Mouse (Mus musculus) thymus, postnatal 0 days (tissue): ENCODE results near the gene Capzb. TPM values are rescaled to one million over a fixed set of nuclear protein-coding genes. Genes with fewer than 3 reads are reported as not detected.

Experiments
- DNase-seq: peaks from one replicate; pipeline ENCODE4 v3.0.0-alpha.2; 2015; ENCODE audit warnings: low spot score
- microRNA-seq: library from miRNA; unstranded; fragments of <30 nt; microRNA quantifications from one replicate; pipeline ENCODE4, GENCODE M21; 2016; ENCODE audit warnings: borderline number of aligned reads
- polyA plus RNA-seq: library from polyadenylated mRNA; unstranded; fragments of >200 nt; fragmentation: Nextera tagmentation; extraction: Ambion mirVana; gene quantifications from 2 replicates; pipeline ENCODE4 v1.2.1, GENCODE M21; 2015

Capzb gene
- polyA plus RNA-seq, 1 experiment from 2014 or later = 415 TPM

- DNase-seq = no peak
These were observed 109.5 kb downstream of the Capzb start for GRCm38 (mm10) chr4:139302241-139302640.

- DNase-seq = no peak
These were observed 112.8 kb downstream of the Capzb start for GRCm38 (mm10) chr4:139305521-139305920.

GRCm38 (mm10) chr4:139307916-139308315, 115.2 kb downstream of the Capzb start:
- DNase-seq = no peak

- DNase-seq = no peak
These were observed 117.0 kb downstream of the Capzb start for GRCm38 (mm10) chr4:139309651-139310050.

- DNase-seq = peak; percentile 95
These were observed 117.6 kb downstream of the Capzb start, which contains the start of the genes Pqlc2 and Akr7a5 for GRCm38 (mm10) chr4:139310171-139310898. TSS of gene Pqlc2 (minus strand) at chr4:139310708. TSS of gene Akr7a5 (plus strand) at chr4:139310744.

- peak; percentile 33 for DNase-seq
These were observed 118.4 kb downstream of the Capzb start for GRCm38 (mm10) chr4:139310899-139311701.

GRCm38 (mm10) chr4:139311707-139312106, 119.0 kb downstream of the Capzb start:
- no peak for DNase-seq

GRCm38 (mm10) chr4:139312632-139313031, 119.9 kb downstream of the Capzb start:
- DNase-seq = peak; percentile 66

- no peak for DNase-seq
These were observed 125.8 kb downstream of the Capzb start for GRCm38 (mm10) chr4:139318449-139318848.

- DNase-seq = peak; percentile 15
These were observed 127.0 kb downstream of the Capzb start for GRCm38 (mm10) chr4:139319740-139320139.

- peak; percentile 94 for DNase-seq
These were observed 137.9 kb downstream of the Capzb start for GRCm38 (mm10) chr4:139330605-139331004.

GRCm38 (mm10) chr4:139334631-139335295, 142.1 kb downstream of the Capzb start:
- no peak for DNase-seq

- no peak for DNase-seq
These were observed 142.8 kb downstream of the Capzb start for GRCm38 (mm10) chr4:139335507-139335906.

- DNase-seq = peak; percentile 91
These were observed 144.3 kb downstream of the Capzb start for GRCm38 (mm10) chr4:139336822-139337483.

GRCm38 (mm10) chr4:139338145-139338544, 145.4 kb downstream of the Capzb start:
- no peak for DNase-seq

- DNase-seq = no peak
These were observed 148.1 kb downstream of the Capzb start for GRCm38 (mm10) chr4:139340835-139341234.

Small RNA genes within 50 kb of the gene (microRNA-seq; reads per million reads assigned to microRNA genes)
- gene Gm24245 = not detected
- gene Gm25732 = not detected

Other genes starting within 250 kb of the Capzb start
- gene Rnf186, start 225.8 kb upstream of the Capzb start, polyA plus RNA-seq = 0.61 and 1.1 TPM in 2 replicates
- 10.7 and 11.4 TPM in 2 replicates for gene Tmco4, start 220.0 kb upstream of the Capzb start, polyA plus RNA-seq
- not detected in 2 replicates for gene Htr6, start 117.3 kb upstream of the Capzb start, polyA plus RNA-seq
- 19.8 and 20.9 TPM in 2 replicates for gene Nbl1, start 99.9 kb upstream of the Capzb start, polyA plus RNA-seq
- 777 and 795 TPM in 2 replicates for gene Minos1, start 61.8 kb upstream of the Capzb start, polyA plus RNA-seq
- 13.5 and 14.5 TPM in 2 replicates for gene Pqlc2, start 117.8 kb downstream of the Capzb start, polyA plus RNA-seq
- 68.9 and 75.5 TPM in 2 replicates for gene Akr7a5, start 117.8 kb downstream of the Capzb start, polyA plus RNA-seq
- gene Mrto4, start 159.7 kb downstream of the Capzb start, polyA plus RNA-seq = 115 and 116 TPM in 2 replicates
- 16.8 and 17.8 TPM in 2 replicates for gene Emc1, start 159.7 kb downstream of the Capzb start, polyA plus RNA-seq
- 44.9 and 50.7 TPM in 2 replicates for gene Ubr4, start 159.7 kb downstream of the Capzb start, polyA plus RNA-seq